Mouse (Mus musculus) limb, embryonic 15.5 days (tissue): ENCODE data around the gene Stt3b. TPM values are rescaled to one million over a fixed set of nuclear protein-coding genes. Genes with fewer than 3 reads are reported as not detected.

Experiments used
- ATAC-seq: fragments of 200-750 bp; cut with Nextera tagmentation; 2 replicates; pipeline ENCODE4 v1.8.0; 2017; ENCODE audit warnings: low read depth, moderate TSS enrichment; ENCODE audit not compliant: insufficient number of reproducible peaks, low FRiP score, low TSS enrichment
- H3K27ac ChIP-seq: fragments of 300-500 bp; sonication (generic); 2 replicates; pipeline ENCODE4 v1.5.1; 2015; ENCODE audit warnings: moderate library complexity, mild to moderate bottlenecking, inconsistent platforms
- H3K27me3 ChIP-seq: fragments of 300-500 bp; sonication (generic); 2 replicates; pipeline ENCODE4 v1.6.1; 2015; ENCODE audit warnings: inconsistent platforms
- H3K36me3 ChIP-seq: fragments of 300-500 bp; sonication (generic); 2 replicates; pipeline ENCODE4 v1.6.1; 2015; ENCODE audit warnings: inconsistent platforms
- H3K4me1 ChIP-seq: fragments of 300-500 bp; sonication (generic); 2 replicates; pipeline ENCODE4 v1.6.1; 2015; ENCODE audit warnings: inconsistent platforms
- H3K4me2 ChIP-seq: fragments of 300-500 bp; sonication (generic); 2 replicates; pipeline ENCODE4 v1.6.1; 2015; ENCODE audit warnings: mild to moderate bottlenecking, inconsistent platforms
- H3K4me3 ChIP-seq: fragments of 300-500 bp; sonication (generic); 2 replicates; pipeline ENCODE4 v1.5.1; 2015; ENCODE audit warnings: mild to moderate bottlenecking, inconsistent platforms
- H3K9ac ChIP-seq: fragments of 300-500 bp; sonication (generic); 2 replicates; pipeline ENCODE4 v1.6.1; 2015; ENCODE audit warnings: inconsistent platforms
- H3K9me3 ChIP-seq: fragments of 300-500 bp; sonication (generic); 2 replicates; pipeline ENCODE4 v1.6.1; 2016; ENCODE audit warnings: inconsistent platforms
- WGBS: fragments of 180-500 bp; shearing (Covaris S2); methylation state at CpG from one replicate; pipeline ENCODE4 v1.1.7; 2015; 5-methylcytosine and 5-hydroxymethylcytosine counted together
- polyA plus RNA-seq: library from polyadenylated mRNA; unstranded; fragments of >200 nt; fragmentation: Nextera tagmentation; extraction: Ambion mirVana; gene quantifications from 2 replicates; pipeline ENCODE4 v1.2.1, GENCODE M21; 2015

Gene Stt3b
- polyA plus RNA-seq, 1 experiment from 2014 or later, result 98.8 TPM

DNA sequence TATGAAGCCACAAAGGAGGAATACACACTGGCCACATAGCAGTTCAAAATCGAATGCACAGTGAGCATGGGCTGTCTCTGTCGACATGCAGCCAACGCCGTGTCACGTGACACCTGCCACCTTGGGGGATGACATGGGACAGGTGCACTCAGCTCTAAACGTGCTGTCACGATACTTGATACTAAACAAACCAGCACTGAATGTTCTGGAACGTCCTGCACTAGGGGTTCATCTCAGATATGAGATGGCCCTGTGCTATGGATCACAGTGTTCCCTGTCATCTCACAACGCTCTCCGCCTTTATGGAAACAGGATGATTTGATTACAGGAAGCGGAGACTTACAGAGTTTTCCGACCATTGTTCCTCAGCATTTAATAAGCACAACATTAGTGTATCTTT lies 22.8 kb upstream of the Stt3b start:
- no peak for ATAC-seq
- no peaks in the 10 kb centered on the region for H3K9me3 ChIP-seq
- no peaks in the 10 kb centered on the region for H3K27me3 ChIP-seq
- H3K27ac ChIP-seq, result no peak overlapping the region
- no peak overlapping the region for H3K4me2 ChIP-seq
- H3K4me3 ChIP-seq, result no peak overlapping the region
- H3K9ac ChIP-seq, result no peak overlapping the region
- H3K4me1 ChIP-seq, result peaks cover 4% of the 10 kb centered on the region; the same call in 1 of the 2 replicates
- no peaks in the 10 kb centered on the region for H3K36me3 ChIP-seq
- WGBS, result 56% methylated on average over 12 of the region's 12 CpGs

DNA sequence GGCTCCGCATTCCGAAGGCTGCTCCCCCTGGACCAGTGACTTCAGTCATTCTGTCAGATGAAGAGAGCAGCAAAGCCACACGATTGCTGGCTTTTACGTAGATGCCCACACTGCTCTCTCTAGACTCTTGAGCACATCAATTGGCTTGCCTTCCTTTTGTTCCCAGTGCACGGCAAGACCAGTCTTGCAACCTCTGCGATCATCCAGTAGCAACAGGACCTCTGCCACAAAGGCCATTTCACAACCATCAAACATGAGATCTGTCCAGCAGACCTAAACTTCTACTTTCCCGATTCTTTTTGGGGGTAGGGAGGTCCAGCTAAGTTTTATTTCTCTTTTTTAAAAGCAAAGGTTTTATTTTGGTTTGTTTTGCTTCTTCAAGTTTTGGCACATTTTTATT lies 22.1 kb upstream of the Stt3b start:
- H3K4me3 ChIP-seq, result no peak overlapping the region
- H3K27me3 ChIP-seq, result no peaks in the 10 kb centered on the region
- ATAC-seq, result no peak
- H3K9ac ChIP-seq, result no peak overlapping the region
- peaks cover 4% of the 10 kb centered on the region; the same call in 1 of the 2 replicates for H3K4me1 ChIP-seq
- H3K36me3 ChIP-seq, result no peaks in the 10 kb centered on the region
- no peak overlapping the region for H3K4me2 ChIP-seq
- no peak overlapping the region for H3K27ac ChIP-seq
- no peaks in the 10 kb centered on the region for H3K9me3 ChIP-seq
- WGBS, result 73% methylated on average over 7 of the region's 7 CpGs

DNA sequence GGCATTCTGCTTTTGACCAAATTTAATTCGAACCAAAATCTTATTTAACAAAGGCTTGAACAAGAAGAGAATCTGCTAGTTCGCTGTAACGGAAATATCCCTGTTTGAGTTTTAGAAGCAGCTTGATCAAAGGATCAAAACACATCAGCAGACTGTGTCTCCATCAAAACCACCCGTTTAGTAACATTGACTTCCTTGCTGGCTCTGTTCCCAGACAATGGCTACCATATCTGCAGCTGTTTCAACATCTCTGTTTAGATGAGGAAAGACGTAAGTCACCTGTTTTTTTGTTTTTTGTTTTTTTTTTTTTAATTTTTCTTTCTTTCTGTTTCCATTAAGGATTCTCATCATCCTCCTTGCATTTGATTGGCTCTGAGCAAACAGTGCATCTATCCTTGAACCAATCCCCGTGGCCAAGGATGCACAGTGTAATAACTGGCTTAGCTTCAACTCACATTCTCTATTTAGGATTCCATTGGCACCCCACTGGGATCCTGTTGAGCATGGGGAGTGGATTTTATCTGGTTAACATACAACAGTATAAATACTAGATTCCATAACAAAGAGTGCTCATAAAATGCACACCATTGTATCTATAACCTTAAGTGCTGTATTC lies 20.7 kb upstream of the Stt3b start:
- peaks cover 4% of the 10 kb centered on the region; the same call in 1 of the 2 replicates for H3K4me1 ChIP-seq
- no peak for ATAC-seq
- no peak overlapping the region for H3K27ac ChIP-seq
- H3K9ac ChIP-seq, result no peak overlapping the region
- no peak overlapping the region for H3K4me2 ChIP-seq
- WGBS, result 40% methylated on average over 6 of the region's 6 CpGs
- H3K4me3 ChIP-seq, result no peak overlapping the region
- H3K27me3 ChIP-seq, result no peaks in the 10 kb centered on the region
- H3K9me3 ChIP-seq, result no peaks in the 10 kb centered on the region
- no peaks in the 10 kb centered on the region for H3K36me3 ChIP-seq

DNA sequence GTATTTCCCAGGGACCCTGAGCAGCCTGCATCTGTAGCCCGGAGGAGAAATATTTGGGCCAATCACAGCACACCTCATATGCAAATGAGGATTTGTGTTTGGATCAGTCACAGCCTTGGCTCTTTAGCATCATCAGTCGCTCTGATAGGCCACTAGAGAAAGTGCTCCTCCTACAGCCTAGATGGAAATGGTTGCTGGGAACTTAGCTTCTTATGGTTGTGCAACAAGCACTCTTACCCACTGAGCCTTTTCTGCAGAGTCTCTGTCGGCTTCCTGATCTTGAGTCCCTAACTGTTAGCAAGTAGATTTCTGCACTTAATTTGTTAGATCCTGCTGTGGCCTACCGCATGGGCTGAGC lies 16.3 kb upstream of the Stt3b start:
- WGBS, result 86% methylated on average over 4 of the region's 4 CpGs
- H3K4me2 ChIP-seq, result no peak overlapping the region
- no peaks in the 10 kb centered on the region for H3K9me3 ChIP-seq
- H3K9ac ChIP-seq, result no peak overlapping the region
- ATAC-seq, result no peak
- H3K27ac ChIP-seq, result no peak overlapping the region
- no peaks in the 10 kb centered on the region for H3K4me1 ChIP-seq
- H3K36me3 ChIP-seq, result no peaks in the 10 kb centered on the region
- no peaks in the 10 kb centered on the region for H3K27me3 ChIP-seq
- H3K4me3 ChIP-seq, result no peak overlapping the region

DNA sequence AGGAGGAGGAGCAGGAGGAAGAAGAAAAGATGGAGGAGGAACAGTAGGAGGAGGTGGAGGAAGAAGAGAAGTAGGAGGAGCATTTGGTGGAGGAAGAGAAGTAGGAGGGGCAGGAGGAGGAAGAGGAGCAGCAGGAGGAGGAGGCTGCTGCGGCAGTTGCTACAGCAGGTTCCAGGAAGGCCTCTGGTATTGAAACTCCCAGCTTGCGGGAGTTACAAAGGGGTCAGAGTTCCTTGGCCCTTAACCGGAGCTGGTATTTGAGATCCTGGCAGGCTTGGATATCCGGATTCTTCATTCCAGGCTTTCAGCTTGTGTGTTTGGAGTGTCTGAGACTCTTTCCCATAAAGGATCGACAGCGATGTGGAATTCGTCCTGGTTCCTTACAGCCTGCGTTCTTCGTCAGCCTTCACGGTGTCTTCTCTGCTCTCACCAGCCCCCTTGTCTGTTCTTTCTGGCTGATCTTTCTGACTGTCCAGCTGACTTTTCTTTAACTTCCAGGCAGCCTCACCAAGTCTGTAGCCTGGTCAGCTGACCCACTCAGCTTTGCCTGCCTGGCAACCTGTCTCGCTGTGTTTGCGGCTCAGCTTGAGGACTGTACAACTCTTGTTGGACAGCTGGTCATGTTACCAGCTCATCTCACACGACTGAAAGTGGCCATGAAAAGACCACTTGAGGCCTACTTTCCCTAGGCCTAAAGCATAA lies 15.8 kb upstream of the Stt3b start:
- H3K36me3 ChIP-seq, result no peaks in the 10 kb centered on the region
- ATAC-seq, result no peak
- 84% methylated on average over 13 of the region's 13 CpGs for WGBS

DNA sequence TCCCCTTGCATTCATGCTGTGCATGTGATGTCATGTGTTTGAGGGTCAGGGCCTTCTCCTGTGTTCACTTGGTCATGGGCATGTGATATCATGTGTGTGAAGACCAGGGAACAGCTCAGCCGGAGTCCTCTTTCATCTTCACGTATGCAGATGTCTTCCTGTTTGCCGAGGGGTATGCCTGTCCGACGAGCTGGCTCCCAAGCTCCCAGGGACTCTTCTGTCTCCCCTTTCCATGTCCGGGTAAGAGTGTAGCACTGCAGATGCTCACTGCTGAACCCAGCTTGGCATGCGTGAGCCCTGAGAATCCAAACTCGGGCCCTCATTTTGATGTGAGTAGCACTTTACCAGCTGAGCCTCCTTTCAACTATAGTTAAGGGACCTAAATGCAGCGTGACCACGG lies 13.4 kb upstream of the Stt3b start:
- Histone ChIP-seq H3K27me3 (no peaks in the 10 kb centered on the region), H3K4me2 (no peak overlapping the region), H3K27ac (no peak overlapping the region), H3K36me3 (no peaks in the 10 kb centered on the region), H3K4me1 (no peaks in the 10 kb centered on the region), H3K4me3 (no peak overlapping the region), H3K9me3 (no peaks in the 10 kb centered on the region), H3K9ac (no peak overlapping the region)
- ATAC-seq, result no peak
- 26% methylated on average over 10 of the region's 10 CpGs for WGBS

More for the DNA sequence above, 15.8 kb upstream of the Stt3b start:
- Histone ChIP-seq H3K4me1 (no peaks in the 10 kb centered on the region), H3K9me3 (no peaks in the 10 kb centered on the region), H3K27ac (no peak overlapping the region), H3K9ac (no peak overlapping the region), H3K4me2 (no peak overlapping the region), H3K4me3 (no peak overlapping the region), H3K27me3 (no peaks in the 10 kb centered on the region)

DNA sequence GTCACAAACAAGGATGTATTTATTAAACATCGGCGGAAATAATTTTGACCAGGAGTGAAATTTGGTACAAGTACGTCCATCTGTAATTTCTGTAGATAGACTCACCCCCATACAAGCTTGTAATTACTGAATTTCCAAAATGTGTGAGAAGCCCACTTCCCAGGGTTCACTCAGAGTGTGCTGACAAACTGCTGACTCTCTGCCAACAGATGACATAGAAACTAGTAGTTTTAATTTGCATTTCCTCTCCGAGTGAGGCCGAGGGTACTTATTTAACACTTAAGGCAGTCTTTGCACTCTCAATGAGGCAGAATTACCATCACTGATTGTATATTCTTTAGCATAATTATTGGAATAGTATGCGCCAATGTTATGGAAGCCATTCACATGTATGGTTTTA lies 12.2 kb upstream of the Stt3b start:
- 85% methylated on average over 6 of the region's 6 CpGs for WGBS
- Histone ChIP-seq H3K9me3 (no peaks in the 10 kb centered on the region), H3K4me3 (no peak overlapping the region), H3K9ac (no peak overlapping the region), H3K27me3 (no peaks in the 10 kb centered on the region), H3K4me2 (no peak overlapping the region), H3K27ac (no peak overlapping the region), H3K36me3 (no peaks in the 10 kb centered on the region), H3K4me1 (no peaks in the 10 kb centered on the region)
- ATAC-seq, result no peak

DNA sequence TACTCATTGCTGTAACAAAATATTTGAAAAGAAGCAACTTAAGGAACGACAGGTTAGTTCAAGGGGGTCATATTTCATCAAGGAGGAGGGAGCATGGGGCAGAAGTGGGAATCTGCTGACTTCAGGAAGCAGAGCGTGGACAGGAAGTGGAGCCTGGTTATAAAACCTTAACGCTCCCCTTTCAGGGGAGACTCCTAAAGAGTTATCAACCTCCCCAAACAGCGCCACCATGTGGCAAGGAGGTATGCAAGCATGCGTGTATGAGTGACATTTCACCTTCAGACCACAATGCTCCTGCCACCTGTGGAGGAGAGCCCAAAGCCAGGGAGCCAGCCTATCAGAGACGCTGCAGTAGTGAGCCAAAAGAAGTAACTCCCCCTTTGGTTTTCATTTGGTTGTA lies 10.8 kb upstream of the Stt3b start:
- H3K4me2 ChIP-seq, result no peak overlapping the region
- H3K9ac ChIP-seq, result no peak overlapping the region
- H3K27me3 ChIP-seq, result no peaks in the 10 kb centered on the region
- ATAC-seq, result no peak
- H3K36me3 ChIP-seq, result no peaks in the 10 kb centered on the region
- H3K4me3 ChIP-seq, result no peak overlapping the region
- WGBS, result 73% methylated on average over 6 of the region's 6 CpGs
- H3K27ac ChIP-seq, result 0 out of 2 replicates have a peak overlapping the region, but pooled peaks have one; percentile 47
- no peaks in the 10 kb centered on the region for H3K4me1 ChIP-seq
- no peaks in the 10 kb centered on the region for H3K9me3 ChIP-seq

DNA sequence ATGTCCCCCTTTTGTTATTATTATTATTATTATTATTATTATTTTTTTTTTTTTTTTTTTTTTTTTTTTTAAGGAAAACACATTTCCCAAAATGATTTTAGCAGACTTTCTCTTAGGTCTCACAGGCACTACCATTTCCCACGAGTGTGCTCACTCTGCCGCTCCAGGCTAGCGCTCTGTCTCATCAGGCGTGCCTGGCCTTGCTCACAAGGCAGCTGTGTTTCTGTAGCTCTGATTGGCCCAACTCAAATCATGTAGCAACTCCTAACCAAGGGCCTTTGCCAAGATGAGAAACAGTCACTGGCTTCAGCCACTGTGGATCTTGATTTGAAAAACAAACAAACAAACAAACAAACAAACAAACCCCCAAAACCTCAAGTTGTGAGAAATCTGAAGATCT lies 9.9 kb upstream of the Stt3b start:
- ATAC-seq, result no peak
- WGBS, result 45% methylated on average over 4 of the region's 4 CpGs

DNA sequence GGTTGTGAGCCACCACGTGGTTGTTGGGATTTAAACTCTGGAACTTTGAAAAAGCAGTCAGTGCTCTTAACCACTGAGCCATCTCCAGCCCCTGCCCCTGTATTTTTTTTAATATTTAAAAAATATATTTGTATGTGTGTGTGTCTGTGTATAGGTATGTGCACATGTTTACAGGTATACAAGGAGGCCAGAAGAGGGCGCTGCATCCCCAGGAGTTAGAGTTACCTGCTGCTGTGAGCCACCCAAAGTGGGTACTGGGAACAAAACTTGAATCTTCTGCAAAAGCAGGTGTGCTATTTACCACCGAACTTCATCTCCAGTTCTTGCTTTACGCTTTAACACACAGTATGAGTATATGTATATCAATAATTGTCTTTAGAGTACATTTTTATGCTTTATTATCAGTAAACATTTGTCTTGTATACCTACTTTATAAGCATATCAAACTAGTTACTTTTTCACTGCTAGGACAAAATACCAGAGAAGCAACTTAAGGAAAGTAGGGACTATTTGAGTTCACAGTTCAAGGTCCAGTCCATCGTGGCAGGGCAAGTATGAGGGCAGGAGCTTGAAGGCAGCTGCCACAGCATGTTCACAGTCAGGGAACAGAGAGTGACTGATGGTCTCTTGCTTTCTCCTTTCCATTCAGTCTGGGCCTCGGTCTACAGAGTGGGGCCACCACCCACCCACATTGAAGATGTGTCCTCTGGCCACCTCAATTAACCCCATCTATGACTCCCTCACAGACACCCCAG lies 8.6 kb upstream of the Stt3b start:
- ATAC-seq, result no peak
- Histone ChIP-seq H3K27ac (no peak overlapping the region), H3K9me3 (no peaks in the 10 kb centered on the region), H3K4me3 (no peak overlapping the region), H3K27me3 (no peaks in the 10 kb centered on the region), H3K36me3 (no peaks in the 10 kb centered on the region), H3K9ac (no peak overlapping the region), H3K4me2 (no peak overlapping the region), H3K4me1 (no peaks in the 10 kb centered on the region)
- 83% methylated on average over 6 of the region's 6 CpGs for WGBS

More for the DNA sequence above, 9.9 kb upstream of the Stt3b start:
- no peak overlapping the region for H3K4me3 ChIP-seq
- no peaks in the 10 kb centered on the region for H3K27me3 ChIP-seq
- no peak overlapping the region for H3K4me2 ChIP-seq
- no peaks in the 10 kb centered on the region for H3K9me3 ChIP-seq
- no peak overlapping the region for H3K27ac ChIP-seq
- no peak overlapping the region for H3K9ac ChIP-seq
- no peaks in the 10 kb centered on the region for H3K4me1 ChIP-seq
- H3K36me3 ChIP-seq, result no peaks in the 10 kb centered on the region

DNA sequence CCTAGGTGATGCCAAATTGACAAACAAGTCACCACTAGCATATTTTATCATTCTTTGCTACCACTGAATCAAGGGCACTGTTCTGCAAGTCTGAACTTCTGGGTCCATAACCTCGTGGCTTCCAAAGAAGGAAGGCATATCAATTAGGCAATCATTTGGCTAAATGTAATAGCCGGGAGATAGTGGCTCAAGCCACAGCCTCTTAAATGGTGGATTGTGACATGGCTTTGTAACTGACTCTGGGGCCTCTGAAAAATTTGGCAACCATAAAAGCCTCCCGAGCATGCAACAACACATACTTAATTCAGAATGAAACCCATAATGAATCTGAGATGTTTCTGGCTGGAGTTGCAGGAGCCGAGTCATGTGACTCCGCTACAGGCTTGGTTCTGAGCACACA lies 6.8 kb upstream of the Stt3b start:
- ATAC-seq, result no peak
- Histone ChIP-seq H3K4me3 (no peak overlapping the region), H3K36me3 (no peaks in the 10 kb centered on the region), H3K27me3 (no peaks in the 10 kb centered on the region), H3K4me1 (no peaks in the 10 kb centered on the region), H3K9ac (no peak overlapping the region), H3K27ac (no peak overlapping the region), H3K9me3 (no peaks in the 10 kb centered on the region), H3K4me2 (no peak overlapping the region)
- WGBS, result 89% methylated on average over 5 of the region's 5 CpGs

DNA sequence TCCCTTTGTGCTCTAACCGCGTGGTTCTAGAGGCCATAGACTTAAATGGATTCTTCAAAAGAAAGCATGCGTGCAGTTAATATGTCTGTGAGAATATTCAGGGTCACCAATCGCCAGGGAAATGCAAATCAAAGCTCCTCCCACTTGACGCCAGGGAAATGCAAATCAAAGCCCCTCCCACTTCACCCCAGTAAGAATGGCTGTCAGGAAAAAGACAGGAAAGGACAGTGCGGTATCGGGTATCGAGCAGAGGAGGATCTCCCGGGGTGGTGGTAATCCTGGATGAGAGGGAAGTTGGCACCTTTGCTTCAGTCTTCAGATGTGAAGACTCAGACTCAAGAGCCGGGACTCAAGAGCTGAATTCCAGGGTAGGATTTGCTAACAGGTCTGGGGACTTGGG lies 4.3 kb upstream of the Stt3b start:
- Histone ChIP-seq H3K27ac (no peak overlapping the region), H3K27me3 (no peaks in the 10 kb centered on the region), H3K9me3 (no peaks in the 10 kb centered on the region), H3K4me1 (no peaks in the 10 kb centered on the region; the same call in 1 of the 2 replicates), H3K36me3 (no peaks in the 10 kb centered on the region), H3K4me3 (no peak overlapping the region), H3K4me2 (no peak overlapping the region), H3K9ac (no peak overlapping the region)
- ATAC-seq, result no peak
- WGBS, result 17% methylated on average over 10 of the region's 10 CpGs
